Mouse (Mus musculus) frontal cortex, postnatal 10 days (tissue): ENCODE data around the gene Rpl36.

ENCODE experiments used
- DNase-seq, 2 experiments: peaks; one replicate each; pipeline ENCODE4 v3.0.0; 2022; ENCODE audit warnings: low spot score in 2 of 2, mixed read lengths in 1 of 2

The Rpl36 gene

DNA sequence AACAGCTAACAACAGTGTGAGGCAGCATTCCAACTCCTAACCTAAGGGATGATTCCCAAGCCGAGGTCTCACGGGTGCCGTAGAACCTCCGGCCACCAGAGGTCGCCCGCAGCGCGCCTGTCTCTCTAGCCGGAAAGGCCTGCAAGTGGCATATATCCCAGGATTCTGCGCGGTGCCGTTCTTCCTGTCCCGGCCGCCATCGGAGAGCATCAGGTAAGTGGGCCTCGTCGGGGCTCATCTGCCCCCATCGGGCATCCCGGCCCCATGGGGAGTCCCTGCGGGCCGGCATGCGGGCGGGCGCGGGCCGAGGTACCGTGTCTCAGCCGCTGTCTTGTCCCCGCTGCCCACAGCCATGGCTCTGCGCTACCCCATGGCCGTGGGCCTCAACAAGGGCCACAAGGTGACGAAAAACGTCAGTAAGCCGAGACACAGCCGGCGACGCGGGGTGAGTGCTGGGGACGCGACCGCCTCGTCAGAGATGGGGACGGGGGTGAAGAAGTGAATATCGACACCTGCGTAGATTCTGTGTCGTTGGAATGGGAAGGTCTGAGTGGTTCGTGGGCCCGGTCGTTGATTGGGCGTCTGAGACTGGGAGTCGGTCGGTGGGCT, at the start of gene Rpl36:
TSS of gene Rpl36 (plus strand) at position 181 of the 609 bp plus-strand sequence.
- peak; percentile 91 to 96 for DNase-seq

DNA sequence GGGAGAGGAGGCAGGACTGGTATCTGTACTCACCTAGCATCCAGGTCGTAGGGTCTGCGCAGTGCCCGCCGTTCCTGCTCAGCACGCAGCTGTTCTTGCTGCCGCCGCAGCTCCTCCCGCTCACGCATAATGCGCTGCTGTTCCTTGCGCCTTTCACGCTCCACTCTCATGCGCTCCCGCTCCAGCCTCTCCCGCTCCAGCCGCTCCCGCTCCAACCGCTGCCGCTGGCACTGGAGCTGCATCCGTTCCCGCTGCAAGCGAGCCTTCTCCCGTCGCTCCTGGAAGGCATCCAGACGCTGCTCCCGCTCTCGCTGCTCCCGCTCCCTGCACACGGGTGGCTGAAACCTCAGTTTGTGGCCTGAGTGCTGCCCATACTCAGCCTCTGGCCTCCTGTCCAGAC, 46.9 kb upstream of the Rpl36 start:
- no peak for DNase-seq

DNA sequence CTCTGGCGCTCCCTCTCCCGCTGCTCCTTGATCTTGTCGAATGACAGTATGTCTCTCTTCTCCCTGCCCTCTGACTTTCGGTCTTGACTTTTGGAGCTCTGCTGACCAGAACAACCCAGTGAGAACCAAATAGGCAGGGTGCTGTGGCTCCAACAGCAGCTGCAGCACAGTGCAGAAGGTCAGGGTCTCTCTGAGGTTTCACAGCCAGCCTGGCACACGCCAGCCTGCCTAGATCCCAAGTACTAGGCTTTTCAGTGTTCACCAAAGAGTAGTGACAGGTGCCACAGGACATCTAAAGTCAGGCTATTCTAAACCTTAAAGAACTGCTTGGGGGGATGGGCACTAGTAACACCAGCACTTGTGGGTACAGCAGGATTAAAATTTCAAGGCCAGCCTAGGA, 46.3 kb upstream of the Rpl36 start:
- no peak for DNase-seq

DNA sequence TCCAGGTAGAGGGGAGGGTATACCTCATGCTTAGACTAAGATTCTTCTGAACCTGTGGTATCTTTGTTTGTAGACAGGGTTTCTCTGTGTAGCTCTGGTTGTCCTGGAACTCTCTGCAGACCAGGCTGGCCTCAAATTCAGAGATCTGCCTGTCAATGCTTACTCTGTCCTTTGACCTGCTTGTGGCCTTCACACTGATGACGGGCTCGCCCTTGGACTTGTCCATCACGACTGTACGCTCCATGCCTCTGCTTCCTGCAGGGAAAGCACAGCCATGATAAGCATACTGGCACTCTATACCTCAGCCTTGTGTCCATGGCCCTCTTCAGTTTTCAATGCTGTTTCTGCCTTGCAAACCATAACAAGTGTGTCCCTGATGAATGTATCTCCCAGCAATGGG, 45.8 kb upstream of the Rpl36 start:
- no peak for DNase-seq

DNA sequence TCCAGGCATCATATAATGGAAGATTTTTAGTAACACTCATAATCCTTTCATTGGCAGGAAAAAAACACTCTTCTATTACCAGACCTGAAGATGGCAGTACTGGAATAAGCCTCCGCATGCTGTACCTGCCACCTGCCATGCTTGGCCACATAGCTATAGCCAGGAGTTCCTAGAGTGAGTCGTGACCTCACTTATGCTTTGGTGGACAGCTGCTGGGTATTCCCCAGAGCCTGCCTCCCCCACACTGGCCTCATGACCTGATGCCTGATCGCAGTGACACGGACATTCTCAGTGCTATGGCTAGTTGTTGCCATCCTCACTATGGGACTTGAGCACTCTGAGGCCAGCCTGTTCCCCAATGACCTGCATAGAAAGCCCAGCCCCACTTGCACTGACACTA, 42.9 kb upstream of the Rpl36 start:
- no peak for DNase-seq

DNA sequence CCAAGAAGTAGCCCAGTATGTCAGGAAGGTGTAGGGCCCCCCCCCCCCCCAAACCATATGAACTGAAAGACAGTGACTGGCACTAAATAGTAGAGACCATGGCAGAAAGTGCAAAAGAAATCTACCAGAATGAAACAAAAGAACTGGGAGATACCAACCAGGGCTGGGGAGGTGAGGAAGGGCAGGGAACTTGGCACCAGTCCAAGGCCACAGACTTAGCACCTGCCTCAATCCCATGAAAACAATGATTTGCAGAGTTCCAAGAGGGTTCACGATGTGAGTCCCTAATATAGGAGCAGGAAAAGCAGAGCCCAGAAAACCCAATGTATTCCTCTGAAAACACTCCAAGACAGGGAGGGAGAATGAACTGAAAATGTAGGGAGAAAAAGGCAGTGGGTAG, 41.1 kb upstream of the Rpl36 start:
- no peak for DNase-seq

DNA sequence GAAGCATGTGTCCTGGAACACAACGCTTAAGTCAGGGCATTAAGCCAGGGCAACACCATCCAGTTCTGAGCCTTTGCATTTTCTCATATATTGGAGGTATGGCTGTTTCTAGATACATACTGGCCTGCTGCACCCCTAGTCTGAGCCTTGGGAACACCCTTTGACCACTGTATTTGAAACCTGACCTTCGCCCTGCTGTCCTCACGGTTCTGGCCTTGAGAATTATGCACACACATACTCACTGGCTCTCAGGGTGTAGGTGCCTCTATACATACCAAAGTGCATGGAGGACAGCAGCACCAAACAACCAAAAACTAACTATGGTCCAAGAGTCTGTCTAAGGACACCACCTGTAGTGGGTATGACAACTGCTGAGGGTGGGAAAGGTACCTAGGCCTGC, 40.3 kb upstream of the Rpl36 start:
- DNase-seq: no peak

DNA sequence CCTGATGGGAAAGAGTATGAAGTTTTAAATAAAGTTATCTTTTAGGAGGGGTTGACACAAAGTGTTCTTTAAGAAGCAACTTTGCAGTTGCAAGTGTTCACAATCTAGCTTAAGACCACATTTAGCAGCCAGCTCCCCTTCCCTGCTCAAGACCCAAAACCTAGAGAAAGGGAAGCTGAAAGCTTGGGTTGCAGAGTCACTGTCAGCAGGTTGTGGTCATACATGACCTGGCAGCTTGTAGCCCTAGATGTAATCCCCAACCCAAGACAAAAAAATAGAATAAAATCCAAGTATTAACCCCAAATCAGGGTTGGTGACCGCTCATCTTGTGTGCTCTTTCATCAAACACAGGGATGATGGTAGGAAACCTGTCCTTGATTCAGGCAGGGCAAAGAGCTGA, 30.1 kb upstream of the Rpl36 start:
- no peak for DNase-seq

DNA sequence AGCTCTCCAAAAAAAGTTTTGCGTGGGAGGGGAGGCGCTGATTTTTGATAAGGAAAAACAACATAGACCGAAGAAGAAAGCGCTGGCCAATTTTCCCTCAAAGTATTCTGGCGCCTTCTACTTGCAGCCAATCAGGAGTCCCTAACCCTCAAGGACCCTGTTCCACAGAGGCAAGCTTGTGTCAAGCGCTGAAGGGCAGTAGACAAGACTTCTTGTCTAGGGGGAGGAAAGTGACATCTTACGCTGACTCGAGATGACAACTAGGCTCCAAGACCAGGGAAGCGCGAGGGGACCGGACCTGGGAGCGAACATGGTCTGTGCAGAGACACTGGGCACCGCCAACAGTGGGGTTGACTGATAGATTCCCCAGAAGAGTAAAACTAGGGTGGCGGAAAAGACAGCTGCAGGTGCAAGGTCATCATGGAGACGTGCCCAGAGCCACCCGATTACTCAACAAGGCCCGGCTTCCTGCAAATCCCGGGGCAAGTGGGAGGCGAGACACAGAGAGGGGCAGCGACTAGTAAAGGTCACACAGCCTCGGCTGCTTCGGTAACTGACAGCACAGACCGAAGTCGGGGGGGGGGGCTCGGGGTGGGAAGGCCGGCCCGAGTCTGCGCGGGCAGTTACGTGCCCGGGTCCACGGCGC, 29.5 kb upstream of the Rpl36 start:
- DNase-seq: peak in 1 of 2 experiments; percentile 51

DNA sequence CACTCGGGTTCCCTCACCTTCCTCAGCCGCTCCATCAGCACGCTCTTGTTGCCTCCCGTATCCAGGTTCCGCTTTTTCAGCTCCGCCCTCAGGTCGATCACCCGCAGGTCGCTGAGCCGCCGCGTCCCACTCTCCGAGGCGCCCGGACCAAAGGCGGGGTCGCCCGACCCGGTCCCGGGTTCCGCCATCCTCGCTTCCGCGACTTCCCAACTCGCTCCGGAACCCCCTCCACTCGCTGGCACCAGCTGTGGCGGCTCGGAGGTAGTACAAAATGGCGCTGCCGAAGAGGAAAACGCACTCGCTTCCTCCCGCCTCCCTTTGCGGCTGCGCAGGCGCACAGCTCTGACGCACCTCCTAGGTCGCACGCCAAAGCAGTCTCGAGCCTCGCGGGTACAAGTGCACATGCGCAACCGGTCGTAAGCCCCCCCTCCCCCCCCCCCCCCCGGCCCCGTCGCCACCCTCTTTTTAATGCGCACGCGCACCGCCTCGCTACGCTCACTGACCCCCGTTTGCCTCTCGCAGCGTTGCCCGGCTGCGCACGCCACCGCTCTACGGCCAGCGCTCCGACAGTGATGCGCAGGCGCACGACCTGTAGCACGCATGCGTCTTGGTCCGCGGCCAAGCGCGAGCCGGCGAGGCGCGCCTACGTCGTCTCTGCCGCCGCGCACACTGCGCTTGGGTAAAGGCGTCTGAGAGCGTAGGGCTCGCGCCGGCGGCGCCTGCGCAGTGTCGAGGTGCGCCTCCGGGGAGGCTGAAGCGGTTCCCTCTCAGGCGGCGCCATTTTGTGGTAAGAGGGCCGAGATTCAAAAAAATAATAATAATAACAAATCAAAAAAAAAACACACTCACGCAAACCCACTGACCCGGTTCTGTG, 28.7 kb upstream of the Rpl36 start, which contains the start of the genes Safb2 and Safb:
TSS of gene Safb2 (minus strand) at position 329 of the 874 bp plus-strand sequence.
TSS of gene Safb (plus strand) at position 569 of the 874 bp plus-strand sequence.
- peak; percentile 99 to 100 for DNase-seq

DNA sequence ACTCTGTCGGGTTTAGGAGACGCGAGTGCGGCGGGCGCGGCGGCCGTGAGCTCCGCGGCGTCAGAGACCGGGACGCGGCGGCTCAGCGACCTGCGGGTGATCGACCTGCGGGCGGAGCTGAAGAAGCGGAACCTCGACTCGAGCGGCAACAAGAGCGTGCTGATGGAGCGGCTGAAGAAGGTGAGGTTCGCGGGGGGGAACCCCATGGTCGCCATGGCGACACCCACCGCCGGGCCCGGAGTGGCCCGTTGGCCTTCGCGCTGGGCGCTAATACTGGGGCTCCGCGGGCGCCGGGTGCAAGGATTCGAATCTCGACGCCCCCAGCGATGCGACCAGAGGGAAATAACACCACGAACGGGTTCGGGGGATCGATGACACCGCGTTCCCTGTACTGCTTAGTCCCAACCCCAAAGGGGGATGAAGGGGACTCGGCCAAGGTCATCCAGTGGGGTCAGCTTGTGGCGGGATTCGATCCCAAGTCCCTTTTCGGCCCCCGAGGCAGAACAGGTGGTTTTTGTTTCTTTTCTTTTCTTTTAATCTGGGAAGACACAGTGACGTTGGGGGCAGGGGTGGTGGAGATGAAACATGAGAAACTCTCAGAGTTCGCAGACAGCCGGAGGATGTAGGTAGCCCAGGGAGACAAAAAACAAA, 27.9 kb upstream of the Rpl36 start:
- DNase-seq: peak; percentile 51 to 58

DNA sequence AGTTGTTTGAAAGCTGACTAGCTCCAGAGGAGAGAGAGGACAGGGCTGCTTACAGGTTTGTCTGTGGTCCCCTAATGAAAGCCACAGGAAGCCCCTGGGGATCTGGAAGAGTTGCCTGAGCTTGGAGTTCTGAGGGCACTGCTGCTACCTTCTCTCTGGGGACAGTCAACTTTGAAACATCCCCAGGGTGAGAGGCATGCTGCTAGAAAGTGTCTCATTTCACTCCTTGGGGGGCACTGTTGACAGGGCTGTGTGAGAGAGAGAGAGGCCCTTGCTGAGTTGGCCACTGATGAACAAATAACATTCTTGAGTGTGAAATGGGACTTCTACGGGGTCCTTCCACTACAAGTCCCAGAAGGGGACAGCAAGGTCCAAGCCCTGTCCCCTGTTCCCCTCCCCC, 25.4 kb upstream of the Rpl36 start:
- DNase-seq: no peak

DNA sequence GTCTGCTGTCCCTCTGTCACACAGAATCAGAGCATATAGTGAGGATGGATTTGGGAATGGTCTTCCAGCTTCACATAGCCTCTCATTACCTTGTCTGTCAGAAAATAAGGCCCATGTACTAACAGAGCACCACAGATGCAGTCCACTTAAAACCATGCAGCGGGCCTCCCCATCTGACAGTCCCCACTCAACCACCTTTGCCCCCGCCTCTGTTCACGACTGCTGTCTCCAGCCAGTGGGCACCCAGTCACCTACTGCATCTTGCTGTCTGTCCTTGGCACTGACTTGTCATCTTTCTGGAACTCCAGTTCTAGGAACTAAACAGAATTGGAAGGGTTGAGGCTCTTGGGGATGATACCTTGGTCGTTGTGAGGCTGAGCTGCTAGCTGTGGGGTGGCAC, 24.3 kb upstream of the Rpl36 start:
- DNase-seq: no peak

DNA sequence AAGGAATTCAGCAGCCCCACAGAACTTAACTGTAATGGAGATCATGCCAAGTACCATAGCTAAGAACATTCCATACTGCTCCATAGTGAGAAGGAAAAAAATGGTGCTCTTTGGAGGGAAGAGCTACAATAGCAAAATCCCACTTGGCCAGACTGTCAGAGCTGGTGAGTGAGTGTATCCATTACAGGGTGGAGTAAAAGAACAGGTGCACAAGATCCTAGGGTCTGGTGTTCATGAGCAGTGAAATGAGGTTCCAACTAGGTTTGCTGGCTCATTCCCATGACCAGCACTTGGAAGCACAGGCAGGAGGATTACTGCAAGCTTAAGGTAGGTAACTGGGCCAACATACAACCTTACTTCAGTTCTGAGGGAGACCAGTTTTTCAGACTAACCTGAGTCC, 20.7 kb upstream of the Rpl36 start:
- DNase-seq: no peak

DNA sequence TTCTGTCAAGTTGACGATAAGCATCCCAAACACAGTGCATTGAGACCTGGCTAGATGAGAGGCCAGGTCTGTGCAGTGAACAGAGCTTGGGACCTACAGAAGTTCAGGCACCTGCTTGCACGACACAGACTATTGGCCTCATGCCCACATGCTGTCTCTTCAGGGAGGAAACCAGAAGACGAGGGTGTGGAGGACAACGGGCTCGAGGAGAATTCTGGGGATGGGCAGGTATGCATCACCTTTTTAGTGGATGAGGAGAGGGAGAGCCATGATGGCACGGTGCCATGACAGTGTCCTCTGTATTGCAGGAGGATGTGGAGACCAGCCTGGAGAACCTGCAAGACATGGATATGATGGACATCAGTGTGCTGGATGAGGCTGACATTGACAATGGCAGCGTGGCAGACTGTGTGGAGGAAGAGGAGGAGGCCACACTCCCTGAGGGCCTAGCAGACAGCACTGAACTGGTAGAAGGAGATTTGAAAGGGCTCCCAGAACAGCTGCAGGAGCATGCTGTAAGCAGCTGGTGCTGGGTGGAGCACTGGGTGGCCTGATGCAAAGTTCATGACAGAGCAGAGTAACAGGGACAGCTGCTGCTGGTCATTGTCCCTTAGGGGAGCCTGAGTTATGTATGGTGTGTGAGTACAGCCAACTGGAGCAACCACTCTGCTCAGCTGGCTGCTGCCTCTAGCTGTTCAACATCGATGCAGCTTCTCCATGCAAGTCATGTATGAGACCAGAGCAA, 19.5 kb upstream of the Rpl36 start:
- no peak for DNase-seq

DNA sequence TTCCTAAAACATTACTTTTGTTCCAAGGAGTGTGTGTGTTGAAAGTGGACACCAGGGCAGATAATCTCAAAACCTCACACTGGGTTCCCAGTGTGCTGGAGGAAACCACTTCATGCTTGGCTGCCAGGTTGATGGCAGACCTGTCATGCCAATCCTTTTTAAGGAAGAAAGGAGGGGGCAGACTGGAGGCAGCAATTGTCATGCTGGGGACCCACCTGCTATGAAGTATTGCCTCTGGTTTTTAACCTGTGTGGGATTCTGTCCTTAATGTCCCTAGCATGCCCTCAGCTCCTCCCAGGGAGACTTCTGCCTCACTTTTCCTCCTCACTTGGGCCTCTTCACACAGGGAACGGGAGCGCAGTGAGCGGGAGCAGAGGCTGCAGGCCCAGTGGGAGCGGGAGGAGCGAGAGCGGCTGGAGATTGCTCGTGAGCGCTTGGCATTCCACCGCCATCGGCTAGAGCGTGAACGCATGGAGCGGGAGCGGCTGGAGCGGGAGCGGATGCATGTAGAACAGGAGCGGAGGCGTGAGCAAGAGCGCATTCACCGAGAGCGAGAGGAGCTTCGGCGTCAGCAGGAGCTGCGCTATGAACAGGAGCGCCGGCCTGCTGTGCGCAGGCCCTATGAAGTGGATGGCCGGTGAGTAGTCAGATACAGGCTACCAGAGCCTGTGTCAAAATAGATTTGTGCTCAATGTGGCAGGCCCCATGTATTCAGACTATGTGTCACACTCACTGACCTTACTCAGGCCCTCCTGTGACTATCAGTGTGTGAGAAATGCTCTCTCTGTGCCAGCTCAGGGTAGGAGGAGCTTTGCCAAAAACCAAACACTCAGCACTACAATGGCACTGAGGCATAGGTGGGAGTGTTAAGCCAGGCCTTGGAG, 9.8 kb upstream of the Rpl36 start:
- no peak for DNase-seq

DNA sequence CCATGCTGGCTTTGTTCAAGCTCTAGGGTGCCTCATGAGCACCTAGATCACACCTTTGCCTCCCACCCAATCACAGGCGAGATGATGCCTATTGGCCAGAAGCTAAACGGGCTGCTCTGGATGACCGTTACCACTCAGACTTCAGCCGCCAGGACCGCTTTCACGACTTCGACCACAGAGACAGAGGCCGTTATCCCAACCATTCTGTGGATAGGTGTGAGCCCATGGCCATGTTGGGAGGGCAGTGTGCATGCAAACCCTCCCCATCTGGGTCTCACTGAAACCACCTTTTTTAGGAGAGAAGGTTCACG, 9.2 kb upstream of the Rpl36 start:
- DNase-seq: no peak

DNA sequence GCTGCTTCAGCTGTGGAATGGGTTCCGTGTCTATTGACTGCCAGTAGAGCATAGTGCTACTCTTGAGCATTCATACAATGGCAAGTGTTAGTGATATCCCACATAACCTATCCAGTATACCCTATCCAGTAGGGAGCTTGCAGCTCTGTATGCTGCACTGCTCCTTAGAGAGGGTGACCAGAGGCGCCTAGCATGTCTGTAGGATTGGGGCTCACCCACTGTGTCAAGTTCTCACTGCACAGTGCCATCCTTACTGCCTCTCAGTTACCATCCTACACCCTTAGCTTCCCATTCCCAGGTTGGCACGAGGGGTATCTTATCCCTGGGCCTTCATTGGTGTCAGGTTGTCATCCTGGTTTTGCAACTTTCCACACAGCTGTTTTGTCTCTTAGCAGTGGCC, 8.8 kb upstream of the Rpl36 start:
- no peak for DNase-seq

DNA sequence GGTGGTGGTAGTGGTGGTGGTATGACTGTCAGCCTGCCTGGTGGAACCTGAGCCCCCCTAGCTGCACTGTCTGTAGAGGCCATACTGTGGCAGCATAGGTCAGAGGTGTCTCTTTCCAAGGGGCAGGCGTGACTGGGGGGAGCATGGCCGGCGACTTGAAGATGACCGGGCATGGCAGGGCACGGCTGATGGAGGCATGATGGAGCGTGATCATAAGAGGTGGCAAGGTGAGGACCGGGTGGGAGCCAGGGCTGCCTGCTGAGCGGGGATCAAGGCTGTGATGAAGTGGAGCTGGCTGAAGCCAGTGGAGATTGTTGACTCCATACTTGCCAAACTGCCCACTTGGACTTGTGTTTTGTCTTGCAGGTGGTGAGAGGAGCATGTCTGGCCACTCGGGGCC, 7.8 kb upstream of the Rpl36 start:
- no peak for DNase-seq

DNA sequence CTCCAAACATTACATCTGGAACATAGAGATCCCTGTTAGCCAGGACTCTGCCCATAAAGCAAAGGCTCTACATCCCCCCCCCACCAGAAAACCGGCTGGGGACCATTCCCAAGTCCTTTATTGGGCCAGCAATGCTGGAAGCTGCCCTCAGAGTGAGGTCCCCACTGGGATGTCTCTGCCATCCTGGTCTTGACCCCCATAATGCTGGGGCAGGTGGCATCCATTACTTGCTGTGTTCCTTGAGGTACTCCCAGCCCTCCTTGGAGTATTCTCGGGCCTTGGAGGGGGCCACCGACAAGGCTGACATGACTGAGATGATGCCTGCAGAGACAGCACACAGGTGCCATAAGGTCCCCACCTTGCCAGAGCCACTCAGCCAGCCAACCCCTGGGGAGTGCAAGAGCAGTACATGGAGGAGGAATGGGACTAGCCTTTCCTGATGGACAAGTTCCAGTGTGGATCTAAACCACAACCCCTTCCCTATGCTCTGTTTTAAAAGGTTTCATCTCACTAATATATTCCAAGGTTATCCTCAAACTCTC, 5.6 kb upstream of the Rpl36 start:
- no peak for DNase-seq
